Mouse (Mus musculus) spleen, postnatal 14 days (tissue): Measurements from ENCODE around the gene Spin2g.
"Not testable (repeated sequence)": the region's sequence is repeated elsewhere in the genome, so short reads cannot be mapped to it uniquely, and the experiment has no call there.

Experiments
- DNase-seq, 2 experiments: peaks; one replicate each; pipeline ENCODE4 v3.0.0; 2021 to 2022; ENCODE audit warnings: low spot score in 2 of 2

Gene Spin2g

GRCm38 (mm10) chrX:34238633-34239032, at the start of gene Spin2g:
Spin2g (minus strand) TSS chrX:34238733.
- not testable (repeated sequence) for DNase-seq
